Mouse (Mus musculus) hindbrain, postnatal 0 days (tissue): Measurements from ENCODE around the gene Sympk. TPM values are rescaled to one million over a fixed set of nuclear protein-coding genes. Genes with fewer than 3 reads are reported as not detected.

Experiments
- ATAC-seq: fragments of 200-750 bp; cut with Nextera tagmentation; 2 replicates; pipeline ENCODE4 v1.8.0; 2017; ENCODE audit warnings: mild to moderate bottlenecking, moderate TSS enrichment, moderate library complexity
- DNase-seq: peaks from one replicate; pipeline ENCODE4 v3.0.0-alpha.2; 2015; ENCODE audit warnings: low spot score
- H3K27ac ChIP-seq: fragments of 300-500 bp; sonication (generic); 2 replicates; pipeline ENCODE4 v1.5.1; 2014; ENCODE audit warnings: mild to moderate bottlenecking
- H3K27me3 ChIP-seq: fragments of 300-500 bp; sonication (generic); 2 replicates; pipeline ENCODE4 v1.6.1; 2014; ENCODE audit warnings: low read length, mixed read lengths; ENCODE audit not compliant: insufficient read depth
- H3K36me3 ChIP-seq: fragments of 300-500 bp; sonication (generic); 2 replicates; pipeline ENCODE4 v1.6.1; 2014; ENCODE audit warnings: low read length, mixed read lengths; ENCODE audit not compliant: insufficient read depth
- H3K4me1 ChIP-seq: fragments of 300-500 bp; sonication (generic); 2 replicates; pipeline ENCODE4 v1.6.1; 2014; ENCODE audit warnings: antibody characterized with exemption, low read length, mixed read lengths; ENCODE audit not compliant: insufficient read depth
- H3K4me2 ChIP-seq: fragments of 300-500 bp; sonication (generic); 2 replicates; pipeline ENCODE4 v1.6.1; 2014; ENCODE audit warnings: low read depth, mild to moderate bottlenecking, low read length, moderate library complexity, mixed read lengths
- H3K4me3 ChIP-seq: fragments of 300-500 bp; sonication (generic); 2 replicates; pipeline ENCODE4 v1.5.1; 2014; ENCODE audit warnings: low read length
- H3K9ac ChIP-seq: fragments of 300-500 bp; sonication (generic); replicated peaks from 2 replicates; pipeline ENCODE4 v1.6.1; 2014; ENCODE audit warnings: mild to moderate bottlenecking, low read length, moderate library complexity, mixed read lengths
- H3K9me3 ChIP-seq: fragments of 300-500 bp; sonication (generic); 2 replicates; pipeline ENCODE4 v1.6.1; 2016; ENCODE audit warnings: low read length, mixed read lengths
- CTCF ChIP-seq: IDR thresholded peaks from 2 replicates; pipeline ENCODE4 v1.5.1; 2016; ENCODE audit warnings: antibody characterized with exemption, control low read depth, low read depth
- WGBS: fragments of 180-500 bp; shearing (Covaris S2); extraction: QIAGEN DNeasy Blood & Tissue Kit; methylation state at CpG from one replicate; pipeline ENCODE4 v1.1.7; 2014; 5-methylcytosine and 5-hydroxymethylcytosine counted together
- polyA plus RNA-seq: library from polyadenylated mRNA; unstranded; fragments of >200 nt; fragmentation: Nextera tagmentation; extraction: Ambion mirVana; gene quantifications from 2 replicates; pipeline ENCODE4 v1.2.1, GENCODE M21; 2015
- total RNA-seq: library from RNA; depleted of rRNA; stranded (reverse); fragments of >200 nt; gene quantifications from 2 replicates; pipeline ENCODE4 v1.2.3, GENCODE M21; 2014

Gene Sympk
- total and polyA plus RNA-seq, 2 experiments from 2014 or later = 19.2 to 85.4 TPM

- TF ChIP-seq CTCF = no peak
- Histone ChIP-seq H3K27ac (no peak overlapping the region), H3K9ac (no peak overlapping the region), H3K4me1 (no peaks in the 10 kb centered on the region), H3K4me2 (no peak overlapping the region), H3K9me3 (no peaks in the 10 kb centered on the region), H3K4me3 (no peak overlapping the region), H3K36me3 (peaks cover 49% of the 10 kb centered on the region), H3K27me3 (no peaks in the 10 kb centered on the region)
- DNase-seq (no peak), ATAC-seq (no peak)
- WGBS = 52% methylated on average over 6 of the region's 6 CpGs
Observed at GRCm38 (mm10) chr7:19083096-19083495, 58.9 kb downstream of the Sympk start.

- H3K27ac ChIP-seq = no peak within 1 kb of the TSS
- no peaks in the 10 kb centered on the region for H3K27me3 ChIP-seq
- TF ChIP-seq CTCF = no peak
- H3K4me2 ChIP-seq = peak within 1 kb of the TSS; percentile 24; the same call in 1 of the 2 replicates
- no peak within 1 kb of the TSS for H3K9ac ChIP-seq
- 0 out of 2 replicates have a peak, but pooled peaks have one; percentile 21 for ATAC-seq
- no peak within 1 kb of the TSS for H3K4me3 ChIP-seq
- no peaks in the 10 kb centered on the region for H3K9me3 ChIP-seq
- DNase-seq = no peak
- no peaks in the 10 kb centered on the region for H3K4me1 ChIP-seq
- 48% methylated on average over 10 of the region's 10 CpGs for WGBS
- peaks cover 42% of the 10 kb centered on the region for H3K36me3 ChIP-seq
Observed at GRCm38 (mm10) chr7:19083701-19084100, 59.5 kb downstream of the Sympk start, which contains the start of gene Dmpk. Dmpk (plus strand) TSS chr7:19083849.

GRCm38 (mm10) chr7:19084277-19084771, 60.1 kb downstream of the Sympk start:
- Histone ChIP-seq H3K4me3 (no peak overlapping the region), H3K9ac (no peak overlapping the region), H3K27ac (no peak overlapping the region), H3K36me3 (peaks cover 40% of the 10 kb centered on the region), H3K4me2 (no peak overlapping the region; the same call in 1 of the 2 replicates), H3K27me3 (no peaks in the 10 kb centered on the region), H3K4me1 (no peaks in the 10 kb centered on the region), H3K9me3 (no peaks in the 10 kb centered on the region)
- 65% methylated on average over 6 of the region's 6 CpGs for WGBS
- DNase-seq = no peak
- no peak for ATAC-seq
- TF ChIP-seq CTCF = no peak

- Histone ChIP-seq H3K4me3 (no peak overlapping the region), H3K9me3 (no peaks in the 10 kb centered on the region), H3K27ac (no peak overlapping the region), H3K9ac (no peak overlapping the region), H3K36me3 (peaks cover 34% of the 10 kb centered on the region), H3K4me2 (no peak overlapping the region), H3K4me1 (no peaks in the 10 kb centered on the region), H3K27me3 (no peaks in the 10 kb centered on the region)
- DNase-seq (no peak), ATAC-seq (no peak)
- 27% methylated on average over 9 of the region's 9 CpGs for WGBS
- TF ChIP-seq CTCF = no peak
Observed at GRCm38 (mm10) chr7:19084921-19085473, 60.8 kb downstream of the Sympk start.

GRCm38 (mm10) chr7:19085495-19085894, 61.3 kb downstream of the Sympk start:
- no peak overlapping the region for H3K9ac ChIP-seq
- 21% methylated on average over 6 of the region's 6 CpGs for WGBS

GRCm38 (mm10) chr7:19086042-19086441, 61.9 kb downstream of the Sympk start:
- no peak overlapping the region for H3K9ac ChIP-seq

More at GRCm38 (mm10) chr7:19085495-19085894, 61.3 kb downstream of the Sympk start:
- Histone ChIP-seq H3K4me1 (no peaks in the 10 kb centered on the region), H3K4me2 (no peak overlapping the region), H3K36me3 (peaks cover 30% of the 10 kb centered on the region), H3K9me3 (no peaks in the 10 kb centered on the region), H3K4me3 (no peak overlapping the region), H3K27ac (no peak overlapping the region), H3K27me3 (no peaks in the 10 kb centered on the region)
- no peak for ATAC-seq
- no peak for DNase-seq
- TF ChIP-seq CTCF = no peak

GRCm38 (mm10) chr7:19086760-19087159, 62.6 kb downstream of the Sympk start:
- DNase-seq (no peak), ATAC-seq (no peak)
- 69% methylated on average over 18 of the region's 18 CpGs for WGBS
- H3K4me2 ChIP-seq = no peak overlapping the region
- no peaks in the 10 kb centered on the region for H3K4me1 ChIP-seq
- no peak overlapping the region for H3K9ac ChIP-seq
- H3K9me3 ChIP-seq = no peaks in the 10 kb centered on the region
- H3K27me3 ChIP-seq = no peaks in the 10 kb centered on the region
- TF ChIP-seq CTCF = no peak
- H3K4me3 ChIP-seq = no peak overlapping the region
- no peak overlapping the region for H3K27ac ChIP-seq
- H3K36me3 ChIP-seq = peaks cover 24% of the 10 kb centered on the region

More at GRCm38 (mm10) chr7:19086042-19086441, 61.9 kb downstream of the Sympk start:
- Histone ChIP-seq H3K27ac (no peak overlapping the region), H3K9me3 (no peaks in the 10 kb centered on the region), H3K4me1 (no peaks in the 10 kb centered on the region), H3K36me3 (peaks cover 30% of the 10 kb centered on the region), H3K4me2 (no peak overlapping the region), H3K27me3 (no peaks in the 10 kb centered on the region), H3K4me3 (no peak overlapping the region)
- ATAC-seq = no peak
- DNase-seq = no peak
- no peak for TF ChIP-seq CTCF
- 28% methylated on average over 14 of the region's 14 CpGs for WGBS
